Mouse (Mus musculus) limb, embryonic 11.5 days (tissue): Measurements from ENCODE around the gene Olfr802. TPM values are rescaled to one million over a fixed set of nuclear protein-coding genes. Genes with fewer than 3 reads are reported as not detected.

Source experiments
- microRNA-seq: library from miRNA; unstranded; fragments of <30 nt; microRNA quantifications from one replicate; pipeline ENCODE4, GENCODE M21; 2016
- polyA plus RNA-seq: library from polyadenylated mRNA; unstranded; fragments of >200 nt; fragmentation: Nextera tagmentation; extraction: Ambion mirVana; gene quantifications from 2 replicates; pipeline ENCODE4 v1.2.1, GENCODE M21; 2014

Gene Olfr802
- polyA plus RNA-seq, 1 experiment from 2014 or later: not detected

Small RNA genes lying within 50 kb of the gene (microRNA-seq; reads per million reads assigned to microRNA genes)
- not detected for gene Gm24485

Other genes with a start within 250 kb of the Olfr802 start
- gene Olfr787, start 226.3 kb downstream of the Olfr802 start, polyA plus RNA-seq: not detected in 2 replicates
- not detected in 2 replicates for gene Olfr788, start 217.2 kb downstream of the Olfr802 start, polyA plus RNA-seq
- not detected in 2 replicates for gene Olfr789, start 203.4 kb downstream of the Olfr802 start, polyA plus RNA-seq
- gene Olfr790, start 189.7 kb downstream of the Olfr802 start, polyA plus RNA-seq: not detected in 2 replicates
- gene Olfr791, start 166.4 kb downstream of the Olfr802 start, polyA plus RNA-seq: not detected in 2 replicates
- not detected in 2 replicates for gene Olfr792, start 149.0 kb downstream of the Olfr802 start, polyA plus RNA-seq
- gene Olfr794, start 120.5 kb downstream of the Olfr802 start, polyA plus RNA-seq: not detected in 2 replicates
- not detected in 2 replicates for gene Olfr796, start 75.6 kb downstream of the Olfr802 start, polyA plus RNA-seq
- not detected in 2 replicates for gene Olfr798, start 60.2 kb downstream of the Olfr802 start, polyA plus RNA-seq
- gene Olfr799, start 50.7 kb downstream of the Olfr802 start, polyA plus RNA-seq: not detected in 2 replicates
- not detected in 2 replicates for gene Olfr800, start 30.5 kb downstream of the Olfr802 start, polyA plus RNA-seq
- gene Olfr801, start 14.3 kb downstream of the Olfr802 start, polyA plus RNA-seq: not detected in 2 replicates
- gene Olfr803, start 6.1 kb upstream of the Olfr802 start, polyA plus RNA-seq: not detected in 2 replicates
- gene Olfr804, start 15.0 kb upstream of the Olfr802 start, polyA plus RNA-seq: not detected in 2 replicates
- not detected in 2 replicates for gene Olfr805, start 41.2 kb upstream of the Olfr802 start, polyA plus RNA-seq
- not detected in 2 replicates for gene Olfr806, start 53.8 kb upstream of the Olfr802 start, polyA plus RNA-seq
- gene Olfr807, start 69.6 kb upstream of the Olfr802 start, polyA plus RNA-seq: not detected in 2 replicates
- not detected in 2 replicates for gene Olfr808, start 77.3 kb upstream of the Olfr802 start, polyA plus RNA-seq
- not detected in 2 replicates for gene Olfr809, start 86.5 kb upstream of the Olfr802 start, polyA plus RNA-seq
- gene Olfr810, start 106.7 kb upstream of the Olfr802 start, polyA plus RNA-seq: not detected in 2 replicates
- not detected in 2 replicates for gene Olfr811, start 116.2 kb upstream of the Olfr802 start, polyA plus RNA-seq
- not detected in 2 replicates for gene Olfr812, start 157.9 kb upstream of the Olfr802 start, polyA plus RNA-seq
- gene Olfr813, start 167.2 kb upstream of the Olfr802 start, polyA plus RNA-seq: not detected in 2 replicates
- gene Olfr814, start 191.7 kb upstream of the Olfr802 start, polyA plus RNA-seq: not detected in 2 replicates
- not detected in 2 replicates for gene Olfr815, start 217.7 kb upstream of the Olfr802 start, polyA plus RNA-seq
- not detected in 2 replicates for gene Olfr816, start 227.4 kb upstream of the Olfr802 start, polyA plus RNA-seq